Mouse (Mus musculus): ENCODE measurements at regions not wholly inside any gene's neighbourhood (a gene's known extent, or its start where the extent isn't known, plus 50 kb on each side); places are given as distances from the start of the nearest gene placed in this dataset.

- H3K4me3 ChIP-seq = no peak overlapping the region
- no peak for TF ChIP-seq CTCF (IDR thresholded peaks at IDR 0.05)
- no peak for DNase-seq
- H3K27ac ChIP-seq = no peak overlapping the region
- intact Hi-C loops (cut with DNase I) = no loop called here
Measured at GRCm38 (mm10) chr5:132909056-132909455, 365.9 kb upstream of the Auts2 start.

- intact Hi-C loops (cut with DNase I) = no loop called here
- Histone ChIP-seq H3K27ac (no peak overlapping the region), H3K4me3 (no peak overlapping the region)
- no peak for TF ChIP-seq CTCF (IDR thresholded peaks at IDR 0.05)
- DNase-seq = no peak
Measured at GRCm38 (mm10) chr5:132908220-132908619, 365.1 kb upstream of the Auts2 start.

GRCm38 (mm10) chr5:132892591-132892990 lies 349.4 kb upstream of the Auts2 start:
- peak; percentile 86 for DNase-seq
- Histone ChIP-seq H3K27ac (no peak overlapping the region), H3K4me3 (no peak overlapping the region)
- no peak for TF ChIP-seq CTCF (IDR thresholded peaks at IDR 0.05)
- intact Hi-C loops (cut with DNase I) = no loop called here

GRCm38 (mm10) chr5:132884130-132884529 lies 341.0 kb upstream of the Auts2 start:
- TF ChIP-seq CTCF (IDR thresholded peaks at IDR 0.05) = no peak
- no peak overlapping the region for H3K4me3 ChIP-seq
- intact Hi-C loops (cut with DNase I) = no loop called here
- no peak for DNase-seq
- H3K27ac ChIP-seq = no peak overlapping the region

- no peak for TF ChIP-seq CTCF (IDR thresholded peaks at IDR 0.05)
- peak; percentile 28 for DNase-seq
- Histone ChIP-seq H3K4me3 (no peak overlapping the region), H3K27ac (no peak overlapping the region)
- intact Hi-C loops (cut with DNase I) = no loop called here
Measured at GRCm38 (mm10) chr5:132882291-132882690, 339.1 kb upstream of the Auts2 start.

GRCm38 (mm10) chr5:132881170-132881569 lies 338.0 kb upstream of the Auts2 start:
- intact Hi-C loops (cut with DNase I) = no loop called here
- no peak overlapping the region for H3K4me3 ChIP-seq
- DNase-seq = no peak
- H3K27ac ChIP-seq = no peak overlapping the region
- TF ChIP-seq CTCF (IDR thresholded peaks at IDR 0.05) = no peak

GRCm38 (mm10) chr5:132876336-132876840 lies 333.2 kb upstream of the Auts2 start:
- TF ChIP-seq CTCF (IDR thresholded peaks at IDR 0.05) = no peak
- Histone ChIP-seq H3K27ac (no peak overlapping the region), H3K4me3 (no peak overlapping the region)
- intact Hi-C loops (cut with DNase I) = loop anchor here (2.0 kb wide), 1 partner anchor 70 kb away; no protein-coding TSS in a partner anchor
- no peak for DNase-seq

- DNase-seq = no peak
- H3K27ac ChIP-seq = no peak overlapping the region
- no peak overlapping the region for H3K4me3 ChIP-seq
- intact Hi-C loops (cut with DNase I) = no loop called here
- no peak for TF ChIP-seq CTCF (IDR thresholded peaks at IDR 0.05)
Measured at GRCm38 (mm10) chr5:132858846-132859510, 315.8 kb upstream of the Auts2 start.

- intact Hi-C loops (cut with DNase I) = no loop called here
- no peak overlapping the region for H3K27ac ChIP-seq
- DNase-seq = no peak
Measured at GRCm38 (mm10) chr5:132855619-132856510, 312.7 kb upstream of the Auts2 start.

GRCm38 (mm10) chr5:132850770-132851169 lies 307.6 kb upstream of the Auts2 start:
- H3K27ac ChIP-seq = no peak overlapping the region
- intact Hi-C loops (cut with DNase I) = no loop called here
- no peak overlapping the region for H3K4me3 ChIP-seq
- no peak for DNase-seq
- no peak for TF ChIP-seq CTCF (IDR thresholded peaks at IDR 0.05)

More at GRCm38 (mm10) chr5:132855619-132856510, 312.7 kb upstream of the Auts2 start:
- no peak overlapping the region for H3K4me3 ChIP-seq
- no peak for TF ChIP-seq CTCF (IDR thresholded peaks at IDR 0.05)

- H3K4me3 ChIP-seq = no peak overlapping the region
- intact Hi-C loops (cut with DNase I) = no loop called here
- no peak for DNase-seq
- TF ChIP-seq CTCF (IDR thresholded peaks at IDR 0.05) = no peak
- H3K27ac ChIP-seq = no peak overlapping the region
Measured at GRCm38 (mm10) chr5:132848086-132848485, 304.9 kb upstream of the Auts2 start.

- no peak overlapping the region for H3K4me3 ChIP-seq
- intact Hi-C loops (cut with DNase I) = no loop called here
- H3K27ac ChIP-seq = no peak overlapping the region
- DNase-seq = no peak
- TF ChIP-seq CTCF (IDR thresholded peaks at IDR 0.05) = no peak
Measured at GRCm38 (mm10) chr5:132843284-132843683, 300.1 kb upstream of the Auts2 start.

- H3K4me3 ChIP-seq = no peak overlapping the region
Measured at GRCm38 (mm10) chr5:132841794-132842193, 298.6 kb upstream of the Auts2 start.

More at GRCm38 (mm10) chr5:132841794-132842193, 298.6 kb upstream of the Auts2 start:
- DNase-seq = no peak
- H3K27ac ChIP-seq = no peak overlapping the region
- intact Hi-C loops (cut with DNase I) = no loop called here
- peak; percentile 23; the same call in 1 of the 2 replicates for TF ChIP-seq CTCF (IDR thresholded peaks at IDR 0.05)

Measured in gastrocnemius, adult 2 months (tissue).